Mouse (Mus musculus): ENCODE results near the gene Chrna10. TPM values are rescaled to one million over a fixed set of nuclear protein-coding genes. Genes with fewer than 3 reads are reported as not detected.

The Chrna10 gene
- not detected in 2 replicates for polyA plus RNA-seq (2015; fragmentation: Nextera tagmentation; extraction: Ambion mirVana)

GRCm38 (mm10) chr7:102116579-102117331 is at the start of gene Chrna10:
Gene Chrna10, minus strand, starts transcription at chr7:102116828.
- Histone ChIP-seq H3K27me3 (no peaks in the 10 kb centered on the region), H3K4me3 (replicated peaks) (no peak within 1 kb of the TSS), H3K4me2 (no peak within 1 kb of the TSS), H3K27ac (no peak within 1 kb of the TSS), H3K9ac (no peak within 1 kb of the TSS), H3K9me3 (replicated peaks) (no peaks in the 10 kb centered on the region), H3K36me3 (peaks cover 37% of the 10 kb centered on the region), H3K4me1 (no peaks in the 10 kb centered on the region)
- 50% methylated on average over 7 of the region's 7 CpGs for WGBS
- no peak; the same call in 1 of the 2 replicates for ATAC-seq (replicated peaks; ENCODE audit: low FRiP score)

- ATAC-seq (replicated peaks; ENCODE audit: low FRiP score): no peak
- no peaks in the 10 kb centered on the region for H3K27me3 ChIP-seq
- 91% methylated on average over 5 of the region's 5 CpGs for WGBS
Measured at GRCm38 (mm10) chr7:102153691-102154090, 37.1 kb upstream of the Chrna10 start.

DNA sequence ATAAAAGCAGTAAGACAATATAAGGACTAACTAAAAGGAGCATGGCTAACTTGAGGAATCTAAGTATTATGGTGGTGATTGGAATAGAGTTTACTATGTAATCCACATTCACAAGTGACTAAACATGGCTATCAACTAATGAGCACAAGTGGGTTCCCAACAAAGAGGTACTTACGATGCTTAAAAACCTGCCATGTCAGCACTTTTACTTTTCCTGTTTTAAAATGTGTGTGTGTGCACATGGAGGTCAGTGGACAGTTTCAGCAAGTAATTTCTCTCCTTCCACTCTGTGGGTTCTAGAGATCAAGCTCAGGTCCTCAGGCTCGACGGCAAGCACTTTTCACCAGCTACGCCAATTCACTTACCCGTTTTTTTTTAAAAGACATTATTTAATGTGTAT is 21.3 kb upstream of the Chrna10 start:
- no peak overlapping the region for H3K4me2 ChIP-seq
- peaks cover 91% of the 10 kb centered on the region for H3K36me3 ChIP-seq
- no peaks in the 10 kb centered on the region for H3K4me1 ChIP-seq
- 96% methylated on average over 5 of the region's 5 CpGs for WGBS
- H3K27me3 ChIP-seq: no peaks in the 10 kb centered on the region
- no peak overlapping the region for H3K4me3 ChIP-seq (replicated peaks)
- H3K9me3 ChIP-seq (replicated peaks): no peaks in the 10 kb centered on the region
- no peak overlapping the region for H3K9ac ChIP-seq
- ATAC-seq (replicated peaks; ENCODE audit: low FRiP score): no peak
- H3K27ac ChIP-seq: no peak overlapping the region

More at GRCm38 (mm10) chr7:102153691-102154090, 37.1 kb upstream of the Chrna10 start:
- no peak overlapping the region for H3K9ac ChIP-seq
- no peak overlapping the region for H3K4me2 ChIP-seq
- H3K36me3 ChIP-seq: peaks cover 77% of the 10 kb centered on the region
- no peak overlapping the region for H3K4me3 ChIP-seq (replicated peaks)
- no peaks in the 10 kb centered on the region for H3K4me1 ChIP-seq
- H3K9me3 ChIP-seq (replicated peaks): no peaks in the 10 kb centered on the region
- no peak overlapping the region for H3K27ac ChIP-seq

- Histone ChIP-seq H3K9ac (no peak overlapping the region), H3K4me2 (no peak overlapping the region), H3K4me3 (replicated peaks) (no peak overlapping the region), H3K27ac (no peak overlapping the region), H3K27me3 (no peaks in the 10 kb centered on the region), H3K36me3 (peaks cover 93% of the 10 kb centered on the region), H3K9me3 (replicated peaks) (no peaks in the 10 kb centered on the region), H3K4me1 (no peaks in the 10 kb centered on the region)
- no peak for ATAC-seq (replicated peaks; ENCODE audit: low FRiP score)
- 93% methylated on average over 1 of the region's 1 CpGs for WGBS
Measured at GRCm38 (mm10) chr7:102137464-102137863, 20.8 kb upstream of the Chrna10 start.

GRCm38 (mm10) chr7:102132395-102132794 is 15.8 kb upstream of the Chrna10 start:
- Histone ChIP-seq H3K9me3 (replicated peaks) (no peaks in the 10 kb centered on the region), H3K27ac (no peak overlapping the region), H3K4me1 (no peaks in the 10 kb centered on the region), H3K36me3 (peaks cover 89% of the 10 kb centered on the region), H3K9ac (no peak overlapping the region), H3K4me2 (no peak overlapping the region), H3K27me3 (no peaks in the 10 kb centered on the region), H3K4me3 (replicated peaks) (no peak overlapping the region)
- WGBS: 81% methylated on average over 4 of the region's 4 CpGs
- no peak for ATAC-seq (replicated peaks; ENCODE audit: low FRiP score)

DNA sequence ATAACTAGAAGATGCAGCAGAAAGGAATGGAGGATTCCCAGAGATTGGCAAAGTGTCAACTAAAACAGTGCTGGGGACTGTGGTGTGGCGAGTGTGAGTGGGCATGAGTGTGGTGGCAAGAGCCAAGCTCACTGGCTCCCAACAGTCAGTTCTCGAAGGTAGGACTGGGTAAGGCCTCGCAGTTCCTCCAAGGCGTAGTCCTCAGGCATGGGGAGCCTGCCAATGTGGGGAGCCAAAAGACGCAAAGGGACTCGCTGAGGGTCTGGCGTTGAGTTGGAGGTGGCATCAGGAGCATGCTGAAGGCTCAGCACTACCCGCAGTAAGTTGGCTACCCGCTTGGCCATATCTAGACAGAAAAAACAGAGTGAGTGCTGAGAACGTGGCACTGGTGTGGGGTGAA is 3.7 kb upstream of the Chrna10 start:
- Histone ChIP-seq H3K4me1 (no peaks in the 10 kb centered on the region), H3K27ac (no peak overlapping the region), H3K9ac (no peak overlapping the region), H3K36me3 (peaks cover 72% of the 10 kb centered on the region), H3K9me3 (replicated peaks) (no peaks in the 10 kb centered on the region), H3K4me2 (no peak overlapping the region), H3K4me3 (replicated peaks) (no peak overlapping the region), H3K27me3 (no peaks in the 10 kb centered on the region)
- ATAC-seq (replicated peaks; ENCODE audit: low FRiP score): no peak
- 96% methylated on average over 10 of the region's 10 CpGs for WGBS

DNA sequence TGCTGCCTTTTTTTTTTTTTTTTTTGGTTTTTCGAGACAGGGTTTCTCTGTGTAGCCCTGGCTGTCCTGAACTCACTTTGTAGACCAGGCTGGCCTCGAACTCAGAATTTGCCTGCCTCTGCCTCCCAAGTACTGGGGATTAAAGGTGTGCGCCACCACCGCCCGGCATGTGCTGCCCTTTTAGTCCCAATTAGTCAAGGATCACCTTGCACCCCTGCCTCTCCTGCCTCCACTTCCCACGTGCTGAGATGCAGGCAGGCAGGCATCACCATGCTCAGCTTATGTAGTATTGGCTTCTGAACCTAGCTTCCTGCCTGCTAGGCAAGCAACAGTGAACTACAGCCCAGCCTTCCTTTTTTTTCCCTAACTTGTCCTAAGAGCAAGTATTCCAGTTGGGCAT is 754 bp upstream of the Chrna10 start:
- H3K4me2 ChIP-seq: no peak overlapping the region
- no peak overlapping the region for H3K4me3 ChIP-seq (replicated peaks)
- peaks cover 43% of the 10 kb centered on the region for H3K36me3 ChIP-seq
- no peak overlapping the region for H3K27ac ChIP-seq
- no peaks in the 10 kb centered on the region for H3K9me3 ChIP-seq (replicated peaks)
- no peaks in the 10 kb centered on the region for H3K4me1 ChIP-seq
- WGBS: 71% methylated on average over 6 of the region's 6 CpGs
- ATAC-seq (replicated peaks; ENCODE audit: low FRiP score): no peak
- H3K27me3 ChIP-seq: no peaks in the 10 kb centered on the region
- H3K9ac ChIP-seq: no peak overlapping the region

DNA sequence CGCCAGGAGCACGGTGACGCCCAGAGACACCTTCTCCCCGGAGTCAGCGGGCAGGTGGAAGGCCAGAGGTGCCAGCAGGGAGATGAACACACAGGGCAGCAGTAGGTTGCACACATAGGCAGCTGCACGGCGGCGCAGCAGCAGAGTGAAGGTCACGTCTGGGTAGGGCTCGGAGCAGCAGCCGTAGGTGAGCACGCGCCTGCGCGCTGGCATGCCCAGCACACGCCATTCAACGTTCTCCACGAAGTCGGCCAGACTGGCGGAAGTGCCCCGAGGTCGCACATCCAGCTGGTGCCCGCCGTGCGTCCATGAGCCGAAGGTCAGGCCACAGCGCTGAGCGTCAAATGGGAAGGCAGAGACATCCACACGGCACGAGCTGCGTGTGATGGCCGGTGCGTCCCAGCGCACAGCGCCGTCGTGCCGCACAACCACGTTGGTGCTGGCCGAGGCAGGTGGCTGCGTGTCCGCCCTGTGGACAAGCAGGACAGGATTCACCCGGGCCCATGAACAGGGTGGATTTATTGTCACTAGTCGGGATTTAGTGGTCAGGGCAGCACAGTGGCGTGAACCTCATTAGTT is 3.4 kb downstream of the Chrna10 start:
- H3K9me3 ChIP-seq (replicated peaks): no peaks in the 10 kb centered on the region
- no peaks in the 10 kb centered on the region for H3K4me1 ChIP-seq
- H3K27me3 ChIP-seq: no peaks in the 10 kb centered on the region
- H3K4me2 ChIP-seq: no peak overlapping the region
- H3K4me3 ChIP-seq (replicated peaks): no peak overlapping the region
- WGBS: 84% methylated on average over 45 of the region's 45 CpGs
- H3K36me3 ChIP-seq: peaks cover 2% of the 10 kb centered on the region; the same call in 1 of the 2 replicates
- H3K9ac ChIP-seq: no peak overlapping the region
- ATAC-seq (replicated peaks; ENCODE audit: low FRiP score): no peak
- H3K27ac ChIP-seq: no peak overlapping the region

DNA sequence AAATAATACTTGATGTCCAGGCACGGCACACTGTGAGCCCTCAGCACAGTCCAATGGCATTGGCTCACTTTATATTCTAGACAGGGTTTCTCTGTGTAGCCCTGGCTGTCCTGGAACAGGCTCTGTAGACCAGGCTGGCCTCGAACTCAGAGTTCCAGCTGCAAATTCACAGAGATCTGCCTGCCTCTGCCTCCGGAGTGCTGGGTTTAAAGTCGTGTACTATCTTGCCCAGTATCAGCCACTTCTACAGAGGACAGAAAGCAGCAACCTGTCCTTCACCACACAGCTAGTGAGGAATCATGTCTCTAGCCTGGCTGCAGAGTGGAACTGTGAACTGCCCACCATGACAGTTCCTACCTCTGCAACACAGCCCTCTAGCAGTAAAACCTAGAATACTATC is 6.9 kb downstream of the Chrna10 start:
- H3K36me3 ChIP-seq: no peaks in the 10 kb centered on the region
- 89% methylated on average over 4 of the region's 4 CpGs for WGBS
- no peak overlapping the region for H3K4me3 ChIP-seq (replicated peaks)
- no peaks in the 10 kb centered on the region for H3K27me3 ChIP-seq
- H3K9me3 ChIP-seq (replicated peaks): no peaks in the 10 kb centered on the region
- no peak overlapping the region for H3K4me2 ChIP-seq
- no peak overlapping the region for H3K27ac ChIP-seq
- no peak overlapping the region for H3K9ac ChIP-seq
- H3K4me1 ChIP-seq: peaks cover 10% of the 10 kb centered on the region
- ATAC-seq (replicated peaks; ENCODE audit: low FRiP score): no peak

DNA sequence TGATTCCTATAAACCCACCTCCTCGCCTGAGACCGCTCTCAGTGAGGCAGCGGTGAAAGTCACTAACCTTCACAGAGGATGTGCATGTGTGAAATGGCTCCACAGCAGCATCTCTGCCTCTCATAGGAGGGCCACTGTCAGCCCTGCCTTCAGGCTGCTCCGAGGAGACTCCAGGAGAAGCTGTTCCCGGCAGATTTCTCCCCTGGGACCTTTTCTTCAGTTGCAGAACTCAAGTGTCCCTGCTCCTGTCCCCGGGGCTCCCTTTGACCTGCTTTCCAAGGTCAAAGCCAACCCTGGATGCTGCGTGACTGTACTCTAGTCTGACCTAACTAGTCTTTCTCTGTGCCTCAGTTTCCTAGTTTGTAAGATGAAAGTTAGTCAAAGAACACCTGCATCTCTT is 7.5 kb downstream of the Chrna10 start, which contains the start of gene Art5:
TSS of gene Art5 (minus strand) at position 319 of the 400 bp plus-strand sequence.
- peaks cover 10% of the 10 kb centered on the region for H3K4me1 ChIP-seq
- no peak within 1 kb of the TSS for H3K4me3 ChIP-seq (replicated peaks)
- no peak within 1 kb of the TSS for H3K27ac ChIP-seq
- H3K9ac ChIP-seq: no peak within 1 kb of the TSS
- 67% methylated on average over 7 of the region's 7 CpGs for WGBS
- no peaks in the 10 kb centered on the region for H3K27me3 ChIP-seq
- H3K9me3 ChIP-seq (replicated peaks): no peaks in the 10 kb centered on the region
- ATAC-seq (replicated peaks; ENCODE audit: low FRiP score): no peak
- no peaks in the 10 kb centered on the region for H3K36me3 ChIP-seq
- H3K4me2 ChIP-seq: no peak within 1 kb of the TSS

DNA sequence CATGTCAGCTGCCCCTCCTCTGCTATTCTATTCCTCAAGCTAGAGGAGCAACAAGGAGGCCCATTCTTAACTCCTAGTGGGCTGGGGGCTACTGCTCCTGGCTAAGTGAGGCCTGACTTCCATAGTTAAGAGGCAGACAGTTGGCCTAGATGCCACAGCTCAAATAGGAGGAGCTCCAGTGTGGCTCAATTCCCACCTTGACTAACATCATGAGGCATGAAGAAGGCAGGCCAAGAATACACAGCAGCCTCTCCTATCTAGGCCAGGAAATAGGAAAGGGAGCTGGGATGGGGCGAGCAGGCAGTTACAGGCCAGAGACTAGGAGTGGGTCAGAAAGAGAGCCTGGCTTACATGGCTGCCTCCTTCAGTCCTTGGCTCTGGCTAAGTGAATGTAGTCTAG is 8.4 kb downstream of the Chrna10 start:
- Histone ChIP-seq H3K4me3 (replicated peaks) (no peak overlapping the region), H3K27ac (no peak overlapping the region), H3K9me3 (replicated peaks) (no peaks in the 10 kb centered on the region), H3K36me3 (no peaks in the 10 kb centered on the region), H3K9ac (no peak overlapping the region), H3K27me3 (no peaks in the 10 kb centered on the region), H3K4me2 (no peak overlapping the region), H3K4me1 (peaks cover 10% of the 10 kb centered on the region)
- no peak for ATAC-seq (replicated peaks; ENCODE audit: low FRiP score)
- WGBS: 82% methylated on average over 1 of the region's 1 CpGs

GRCm38 (mm10) chr7:102106700-102107141 is 9.9 kb downstream of the Chrna10 start:
- peak overlapping the region; percentile 36 for H3K9ac ChIP-seq
- no peaks in the 10 kb centered on the region for H3K27me3 ChIP-seq
- H3K4me2 ChIP-seq: peak overlapping the region; percentile 67
- peak overlapping the region; percentile 31 for H3K4me3 ChIP-seq (replicated peaks)
- 24% methylated on average over 23 of the region's 23 CpGs for WGBS
- H3K9me3 ChIP-seq (replicated peaks): no peaks in the 10 kb centered on the region
- no peak overlapping the region for H3K27ac ChIP-seq
- no peaks in the 10 kb centered on the region for H3K36me3 ChIP-seq
- peak; percentile 57 for ATAC-seq (replicated peaks; ENCODE audit: low FRiP score)
- peaks cover 10% of the 10 kb centered on the region for H3K4me1 ChIP-seq

All from kidney, embryonic 15.5 days (tissue).